Mouse (Mus musculus): ENCODE measurements around the gene B4galnt1.
A peak's percentile ranks its signal among the peaks of the same experiment; 100 is the strongest.

DNA sequence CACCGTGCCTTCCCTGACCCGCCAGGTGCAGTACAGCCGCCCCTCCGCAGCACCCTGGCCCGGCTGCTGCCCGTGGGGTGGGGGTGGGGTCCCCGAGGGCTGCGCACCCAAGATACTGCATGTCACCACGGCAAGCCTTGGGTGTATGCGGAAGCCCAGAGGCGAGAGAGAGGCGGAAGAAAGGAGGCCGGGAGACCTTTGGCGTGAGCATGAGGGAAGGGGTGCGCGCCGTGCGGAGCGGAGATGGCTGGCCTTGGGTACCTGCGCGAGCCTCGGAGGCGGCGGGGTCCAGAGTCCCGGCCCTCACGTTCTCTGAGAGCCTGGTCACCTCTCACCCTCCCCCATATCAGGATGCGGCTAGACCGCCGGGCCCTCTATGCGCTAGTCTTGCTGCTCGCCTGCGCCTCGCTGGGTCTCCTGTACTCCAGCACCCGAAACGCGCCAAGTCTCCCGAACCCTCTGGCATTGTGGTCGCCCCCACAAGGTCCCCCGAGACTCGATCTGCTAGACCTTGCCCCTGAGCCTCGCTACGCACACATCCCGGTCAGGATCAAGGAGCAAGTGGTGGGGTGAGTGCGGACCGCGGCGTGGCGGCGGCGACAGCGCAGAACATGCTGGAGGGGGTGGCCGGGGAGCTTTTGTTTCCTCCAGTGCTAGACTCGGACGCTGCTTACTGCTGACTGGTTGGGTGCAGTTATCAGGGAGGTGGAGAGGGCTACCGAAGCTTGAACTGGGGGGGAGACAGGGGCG is 804 bp downstream of the B4galnt1 start:
- peak; percentile 28; the same call in 1 of the 2 replicates for TF ChIP-seq POLR2A (IDR thresholded peaks at IDR 0.05; ENCODE audit: borderline replicate concordance, extremely low read depth, low read depth, low read length)
- no peak for TF ChIP-seq CTCF (IDR thresholded peaks at IDR 0.05; ENCODE audit: insufficient read depth, low read length)
